Mouse (Mus musculus) kidney, adult 2 months (tissue): ENCODE measurements at regions not wholly inside any gene's neighbourhood (a gene's known extent, or its start where the extent isn't known, plus 50 kb on each side); places are given as distances from the start of the nearest gene placed in this dataset.

Experiments used
- CTCF ChIP-seq: fragments of 200-500 bp; conservative IDR thresholded peaks from 2 replicates; pipeline ENCODE4 v1.5.1; 2011; ENCODE audit warnings: low read depth, mild to moderate bottlenecking, control low read depth, low read length, moderate library complexity, mixed read lengths; ENCODE audit not compliant: insufficient read depth, insufficient read length
- POLR2A ChIP-seq: fragments of 200-500 bp; IDR thresholded peaks from one replicate; pipeline ENCODE4 v1.6.1; 2011; ENCODE audit warnings: low read depth, low read length, control low read depth

- TF ChIP-seq CTCF (no peak), POLR2A (no peak)
Measured at GRCm38 (mm10) chr12:32735224-32735623, 84.1 kb upstream of the Nampt start.
